Mouse (Mus musculus): Measurements from ENCODE around the gene Ccl7. TPM values are rescaled to one million over a fixed set of nuclear protein-coding genes. Genes with fewer than 3 reads are reported as not detected.

The Ccl7 gene
- total and polyA plus RNA-seq, 3 experiments: not detected

DNA sequence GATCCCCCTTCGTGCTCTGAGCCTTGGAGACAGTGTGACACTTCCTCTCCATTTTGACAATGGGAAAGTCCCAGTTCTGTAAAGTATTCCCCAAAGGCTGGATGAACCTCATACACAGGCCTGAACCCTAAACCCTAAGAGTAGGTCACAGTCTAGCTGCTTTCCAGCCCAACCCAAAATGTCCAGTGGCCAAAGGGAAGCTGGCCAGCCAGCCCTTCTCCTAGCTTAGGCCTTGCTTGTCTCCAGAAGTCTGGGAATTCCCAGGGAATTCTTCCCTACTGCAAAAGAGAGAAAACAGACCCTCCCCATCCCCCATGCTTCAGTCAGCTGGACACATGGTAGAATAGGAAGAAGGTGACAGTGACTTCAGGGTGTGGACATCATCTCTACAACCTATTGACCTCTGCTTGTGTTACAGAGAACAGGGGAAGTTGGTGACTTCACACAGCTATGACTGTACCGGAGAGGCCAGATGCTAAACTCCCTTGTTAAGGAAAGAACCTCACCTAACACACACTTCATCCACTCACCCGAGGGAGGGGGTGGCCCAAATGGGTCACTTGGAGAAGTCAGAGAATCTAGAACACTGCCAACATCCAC, 29.2 kb upstream of the Ccl7 start:
- no peak for TF ChIP-seq GATA1 (IDR thresholded peaks at IDR 0.05; ENCODE audit: borderline replicate concordance, low read length)
- TF ChIP-seq POLR2AphosphoS5 (IDR thresholded peaks at IDR 0.05; ENCODE audit: insufficient replicate concordance, low read depth, low read length): no peak
- DNase-seq (ENCODE audit: low spot score): no peak
- Histone ChIP-seq H3K4me1 (ENCODE audit: insufficient read depth, low read depth, low read length) (no peaks in the 10 kb centered on the region), H3K9me3 (replicated peaks) (peaks cover 60% of the 10 kb centered on the region), H3K27me3 (ENCODE audit: insufficient read depth, low read length) (no peaks in the 10 kb centered on the region), H3K4me3 (ENCODE audit: low read depth, low read length) (no peak overlapping the region), H3K36me3 (replicated peaks) (no peaks in the 10 kb centered on the region)
- no peak for ATAC-seq (ENCODE audit: extremely low read depth, insufficient number of reproducible peaks, low FRiP score, poor library complexity, severe bottlenecking)

- no peaks in the 10 kb centered on the region for H3K4me1 ChIP-seq (ENCODE audit: insufficient read depth, low read depth, low read length)
- ATAC-seq (ENCODE audit: extremely low read depth, insufficient number of reproducible peaks, low FRiP score, poor library complexity, severe bottlenecking): no peak
These were observed 26.1 kb upstream of the Ccl7 start for GRCm38 (mm10) chr11:82019389-82019788.

DNA sequence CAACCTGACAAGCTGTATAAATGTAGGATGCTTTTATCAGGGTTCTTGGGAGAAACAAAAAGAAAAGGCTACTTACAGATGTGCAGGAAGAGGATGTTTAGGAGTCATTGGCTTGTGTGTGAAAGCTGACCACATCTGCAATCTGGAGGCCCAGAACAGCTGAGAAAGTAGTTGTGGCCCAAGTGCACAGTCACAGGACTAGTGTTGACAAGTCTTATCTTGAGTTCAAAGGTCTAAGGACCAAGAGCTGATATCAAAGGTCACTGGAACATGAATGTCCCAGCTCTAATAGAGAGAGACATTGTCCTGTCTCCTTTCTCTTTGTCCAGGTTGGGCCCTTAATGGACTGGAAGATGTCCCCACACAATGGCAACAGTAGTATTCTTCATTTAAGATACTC, 25.7 kb upstream of the Ccl7 start:
- H3K4me3 ChIP-seq (ENCODE audit: low read depth, low read length): no peak overlapping the region
- TF ChIP-seq GATA1 (IDR thresholded peaks at IDR 0.05; ENCODE audit: borderline replicate concordance, low read length) (no peak), TAL1 (conservative IDR thresholded peaks at IDR 0.05; ENCODE audit: low read depth, low read length) (no peak), POLR2AphosphoS5 (IDR thresholded peaks at IDR 0.05; ENCODE audit: insufficient replicate concordance, low read depth, low read length) (no peak), GATA2 (IDR thresholded peaks at IDR 0.05; ENCODE audit: borderline replicate concordance, low read depth, low read length) (no peak), CTCF (IDR thresholded peaks at IDR 0.05; ENCODE audit: low read depth, low read length) (no peak)
- no peak for DNase-seq (ENCODE audit: low spot score)
- H3K27me3 ChIP-seq (ENCODE audit: insufficient read depth, low read length): no peaks in the 10 kb centered on the region
- peaks cover 64% of the 10 kb centered on the region for H3K9me3 ChIP-seq (replicated peaks)
- no peaks in the 10 kb centered on the region for H3K36me3 ChIP-seq (replicated peaks)
- H3K4me1 ChIP-seq (ENCODE audit: insufficient read depth, low read depth, low read length): no peaks in the 10 kb centered on the region
- no peak for ATAC-seq (ENCODE audit: extremely low read depth, insufficient number of reproducible peaks, low FRiP score, poor library complexity, severe bottlenecking)

More at GRCm38 (mm10) chr11:82019389-82019788, 26.1 kb upstream of the Ccl7 start:
- H3K4me3 ChIP-seq (ENCODE audit: low read depth, low read length): no peak overlapping the region
- peaks cover 62% of the 10 kb centered on the region for H3K9me3 ChIP-seq (replicated peaks)
- TF ChIP-seq GATA2 (IDR thresholded peaks at IDR 0.05; ENCODE audit: borderline replicate concordance, low read depth, low read length): no peak
- no peak for TF ChIP-seq GATA1 (IDR thresholded peaks at IDR 0.05; ENCODE audit: borderline replicate concordance, low read length)
- no peak for TF ChIP-seq CTCF (IDR thresholded peaks at IDR 0.05; ENCODE audit: low read depth, low read length)
- TF ChIP-seq POLR2AphosphoS5 (IDR thresholded peaks at IDR 0.05; ENCODE audit: insufficient replicate concordance, low read depth, low read length): no peak
- no peak for TF ChIP-seq TAL1 (conservative IDR thresholded peaks at IDR 0.05; ENCODE audit: low read depth, low read length)
- no peaks in the 10 kb centered on the region for H3K27me3 ChIP-seq (ENCODE audit: insufficient read depth, low read length)
- no peaks in the 10 kb centered on the region for H3K36me3 ChIP-seq (replicated peaks)
- no peak for DNase-seq (ENCODE audit: low spot score)

DNA sequence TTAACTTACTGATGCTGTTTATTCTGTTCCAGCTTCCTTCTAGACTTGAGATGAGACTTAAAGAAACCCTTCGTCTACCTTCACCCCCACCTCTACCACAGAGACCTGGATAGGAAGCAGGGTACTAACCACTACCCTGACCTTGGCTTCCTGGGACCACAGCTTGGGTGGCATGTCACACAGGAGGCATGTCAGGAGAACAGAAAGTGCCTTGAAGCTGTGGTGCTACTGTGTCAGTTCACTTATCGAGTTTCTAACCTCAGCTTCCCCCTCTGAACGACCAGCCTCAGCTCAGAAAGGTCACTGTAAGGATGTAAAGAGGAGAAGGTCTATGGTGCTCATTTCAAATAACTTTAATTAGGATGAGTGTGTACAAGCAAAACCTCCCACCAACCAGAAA, 24.1 kb upstream of the Ccl7 start:
- ATAC-seq (ENCODE audit: extremely low read depth, insufficient number of reproducible peaks, low FRiP score, poor library complexity, severe bottlenecking) (no peak), DNase-seq (ENCODE audit: low spot score) (no peak)
- TF ChIP-seq POLR2AphosphoS5 (IDR thresholded peaks at IDR 0.05; ENCODE audit: insufficient replicate concordance, low read depth, low read length): no peak
- Histone ChIP-seq H3K36me3 (replicated peaks) (no peaks in the 10 kb centered on the region), H3K9me3 (replicated peaks) (peaks cover 59% of the 10 kb centered on the region), H3K4me3 (ENCODE audit: low read depth, low read length) (no peak overlapping the region), H3K4me1 (ENCODE audit: insufficient read depth, low read depth, low read length) (no peaks in the 10 kb centered on the region), H3K27me3 (ENCODE audit: insufficient read depth, low read length) (no peaks in the 10 kb centered on the region)

GRCm38 (mm10) chr11:82022504-82023056, 22.9 kb upstream of the Ccl7 start:
- TF ChIP-seq GATA2 (IDR thresholded peaks at IDR 0.05; ENCODE audit: borderline replicate concordance, low read depth, low read length): no peak
- TF ChIP-seq GATA1 (IDR thresholded peaks at IDR 0.05; ENCODE audit: borderline replicate concordance, low read length): no peak
- no peak for TF ChIP-seq TAL1 (conservative IDR thresholded peaks at IDR 0.05; ENCODE audit: low read depth, low read length)
- TF ChIP-seq CTCF (IDR thresholded peaks at IDR 0.05; ENCODE audit: low read depth, low read length): no peak
- no peak for TF ChIP-seq POLR2AphosphoS5 (IDR thresholded peaks at IDR 0.05; ENCODE audit: insufficient replicate concordance, low read depth, low read length)
- H3K9me3 ChIP-seq (replicated peaks): peaks cover 55% of the 10 kb centered on the region
- DNase-seq (ENCODE audit: low spot score): no peak
- H3K4me1 ChIP-seq (ENCODE audit: insufficient read depth, low read depth, low read length): no peaks in the 10 kb centered on the region
- no peak overlapping the region for H3K4me3 ChIP-seq (ENCODE audit: low read depth, low read length)
- ATAC-seq (ENCODE audit: extremely low read depth, insufficient number of reproducible peaks, low FRiP score, poor library complexity, severe bottlenecking): no peak
- H3K27me3 ChIP-seq (ENCODE audit: insufficient read depth, low read length): no peaks in the 10 kb centered on the region
- H3K36me3 ChIP-seq (replicated peaks): no peaks in the 10 kb centered on the region

- no peaks in the 10 kb centered on the region for H3K27me3 ChIP-seq (ENCODE audit: insufficient read depth, low read length)
- H3K36me3 ChIP-seq (replicated peaks): no peaks in the 10 kb centered on the region
- H3K9me3 ChIP-seq (replicated peaks): peaks cover 62% of the 10 kb centered on the region
- no peak for ATAC-seq (ENCODE audit: extremely low read depth, insufficient number of reproducible peaks, low FRiP score, poor library complexity, severe bottlenecking)
- no peak overlapping the region for H3K4me3 ChIP-seq (ENCODE audit: low read depth, low read length)
- no peak for DNase-seq (ENCODE audit: low spot score)
- TF ChIP-seq CTCF (IDR thresholded peaks at IDR 0.05; ENCODE audit: low read depth, low read length) (no peak), POLR2AphosphoS5 (IDR thresholded peaks at IDR 0.05; ENCODE audit: insufficient replicate concordance, low read depth, low read length) (no peak), GATA1 (IDR thresholded peaks at IDR 0.05; ENCODE audit: borderline replicate concordance, low read length) (no peak), GATA2 (IDR thresholded peaks at IDR 0.05; ENCODE audit: borderline replicate concordance, low read depth, low read length) (no peak), TAL1 (conservative IDR thresholded peaks at IDR 0.05; ENCODE audit: low read depth, low read length) (no peak)
- H3K4me1 ChIP-seq (ENCODE audit: insufficient read depth, low read depth, low read length): no peaks in the 10 kb centered on the region
These were observed 21.7 kb upstream of the Ccl7 start for GRCm38 (mm10) chr11:82023769-82024168.
